Mouse (Mus musculus) limb, embryonic 15.5 days (tissue): Measurements from ENCODE around the gene Mtus2. TPM values are rescaled to one million over a fixed set of nuclear protein-coding genes. Genes with fewer than 3 reads are reported as not detected.

Experiments used
- ATAC-seq: fragments of 200-750 bp; cut with Nextera tagmentation; 2 replicates; pipeline ENCODE4 v1.8.0; 2017; ENCODE audit warnings: low read depth, moderate TSS enrichment; ENCODE audit not compliant: insufficient number of reproducible peaks, low FRiP score, low TSS enrichment
- H3K27ac ChIP-seq: fragments of 300-500 bp; sonication (generic); 2 replicates; pipeline ENCODE4 v1.5.1; 2015; ENCODE audit warnings: moderate library complexity, mild to moderate bottlenecking, inconsistent platforms
- H3K27me3 ChIP-seq: fragments of 300-500 bp; sonication (generic); 2 replicates; pipeline ENCODE4 v1.6.1; 2015; ENCODE audit warnings: inconsistent platforms
- H3K36me3 ChIP-seq: fragments of 300-500 bp; sonication (generic); 2 replicates; pipeline ENCODE4 v1.6.1; 2015; ENCODE audit warnings: inconsistent platforms
- H3K4me1 ChIP-seq: fragments of 300-500 bp; sonication (generic); 2 replicates; pipeline ENCODE4 v1.6.1; 2015; ENCODE audit warnings: inconsistent platforms
- H3K4me2 ChIP-seq: fragments of 300-500 bp; sonication (generic); 2 replicates; pipeline ENCODE4 v1.6.1; 2015; ENCODE audit warnings: mild to moderate bottlenecking, inconsistent platforms
- H3K4me3 ChIP-seq: fragments of 300-500 bp; sonication (generic); 2 replicates; pipeline ENCODE4 v1.5.1; 2015; ENCODE audit warnings: mild to moderate bottlenecking, inconsistent platforms
- H3K9ac ChIP-seq: fragments of 300-500 bp; sonication (generic); 2 replicates; pipeline ENCODE4 v1.6.1; 2015; ENCODE audit warnings: inconsistent platforms
- H3K9me3 ChIP-seq: fragments of 300-500 bp; sonication (generic); 2 replicates; pipeline ENCODE4 v1.6.1; 2016; ENCODE audit warnings: inconsistent platforms
- WGBS: fragments of 180-500 bp; shearing (Covaris S2); methylation state at CpG from one replicate; pipeline ENCODE4 v1.1.7; 2015; 5-methylcytosine and 5-hydroxymethylcytosine counted together
- polyA plus RNA-seq: library from polyadenylated mRNA; unstranded; fragments of >200 nt; fragmentation: Nextera tagmentation; extraction: Ambion mirVana; gene quantifications from 2 replicates; pipeline ENCODE4 v1.2.1, GENCODE M21; 2015

Gene Mtus2
- polyA plus RNA-seq = 3.8 and 6.0 TPM in 2 replicates

DNA sequence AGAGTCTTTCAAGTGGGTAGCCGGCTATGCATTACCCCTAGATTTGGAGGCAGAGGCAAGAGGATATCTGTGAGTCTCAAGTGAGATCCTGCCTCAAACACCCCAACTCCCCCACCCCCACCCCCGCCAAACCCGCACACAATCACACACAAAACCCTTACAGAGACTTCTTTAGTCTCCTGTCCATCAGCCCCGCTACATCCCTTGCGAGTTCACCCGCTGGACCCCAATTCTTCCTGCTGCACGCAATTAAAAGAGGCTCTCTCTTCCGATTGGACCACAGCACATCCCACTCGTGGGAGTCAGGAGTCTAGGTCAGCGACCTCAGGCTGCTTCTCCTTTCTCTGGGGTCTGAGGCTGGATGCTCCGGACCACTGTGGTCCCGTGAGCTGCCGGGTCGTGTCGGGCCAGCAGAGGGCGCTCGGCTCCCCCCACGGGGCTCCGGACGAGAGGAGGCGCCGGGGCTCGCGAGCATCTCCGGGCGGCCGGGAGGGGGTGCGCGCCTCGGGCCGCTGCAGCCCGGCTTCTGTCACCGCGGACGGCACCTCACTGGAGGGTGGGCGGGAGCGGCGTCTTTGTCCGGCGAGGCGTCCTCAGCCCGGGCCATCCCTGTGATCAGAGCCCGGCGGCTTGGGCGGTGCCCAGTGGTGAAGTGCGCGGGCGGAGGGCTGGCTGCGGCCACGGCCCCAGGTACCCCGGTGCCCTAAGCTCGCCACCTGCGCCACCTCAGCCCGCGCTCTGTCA lies at the start of gene Mtus2:
Gene Mtus2 (plus strand): TSS at position 500 of the 744 bp plus-strand sequence.
- Histone ChIP-seq H3K9me3 (no peaks in the 10 kb centered on the region), H3K4me2 (peak within 1 kb of the TSS; percentile 97), H3K36me3 (no peaks in the 10 kb centered on the region), H3K27me3 (peaks cover 41% of the 10 kb centered on the region), H3K4me3 (peak within 1 kb of the TSS; percentile 50), H3K27ac (no peak within 1 kb of the TSS), H3K9ac (0 out of 2 replicates have a peak within 1 kb of the TSS, but pooled peaks have one; percentile 17), H3K4me1 (peaks cover 16% of the 10 kb centered on the region)
- ATAC-seq = peak; percentile 74
- under 1% methylated on average over 45 of the region's 55 CpGs for WGBS

DNA sequence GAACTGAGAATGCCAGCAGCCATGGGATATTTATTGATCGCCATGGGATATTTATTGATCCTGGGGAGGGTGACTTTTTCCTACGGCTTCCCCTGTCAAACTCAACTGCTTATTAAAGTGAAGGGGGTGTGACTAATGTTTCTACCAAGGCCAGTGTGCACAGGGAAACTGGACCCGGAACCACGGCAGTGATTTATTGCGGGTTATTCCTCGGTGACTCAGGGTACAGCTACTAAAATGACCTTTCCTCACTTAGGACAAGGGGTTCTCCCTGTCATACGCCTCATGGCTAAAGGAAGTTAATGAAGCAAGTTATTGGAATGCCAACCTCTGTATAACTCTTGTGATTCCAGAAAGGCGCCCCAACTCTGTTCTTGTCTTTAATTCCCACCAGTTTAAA lies 49.3 kb upstream of the Mtus2 start:
- H3K27ac ChIP-seq = no peak overlapping the region
- H3K9me3 ChIP-seq = no peaks in the 10 kb centered on the region
- H3K4me3 ChIP-seq = no peak overlapping the region
- no peak overlapping the region for H3K9ac ChIP-seq
- ATAC-seq = no peak
- no peaks in the 10 kb centered on the region for H3K4me1 ChIP-seq
- no peaks in the 10 kb centered on the region for H3K27me3 ChIP-seq
- no peak overlapping the region for H3K4me2 ChIP-seq
- 78% methylated on average over 8 of the region's 8 CpGs for WGBS
- H3K36me3 ChIP-seq = no peaks in the 10 kb centered on the region

DNA sequence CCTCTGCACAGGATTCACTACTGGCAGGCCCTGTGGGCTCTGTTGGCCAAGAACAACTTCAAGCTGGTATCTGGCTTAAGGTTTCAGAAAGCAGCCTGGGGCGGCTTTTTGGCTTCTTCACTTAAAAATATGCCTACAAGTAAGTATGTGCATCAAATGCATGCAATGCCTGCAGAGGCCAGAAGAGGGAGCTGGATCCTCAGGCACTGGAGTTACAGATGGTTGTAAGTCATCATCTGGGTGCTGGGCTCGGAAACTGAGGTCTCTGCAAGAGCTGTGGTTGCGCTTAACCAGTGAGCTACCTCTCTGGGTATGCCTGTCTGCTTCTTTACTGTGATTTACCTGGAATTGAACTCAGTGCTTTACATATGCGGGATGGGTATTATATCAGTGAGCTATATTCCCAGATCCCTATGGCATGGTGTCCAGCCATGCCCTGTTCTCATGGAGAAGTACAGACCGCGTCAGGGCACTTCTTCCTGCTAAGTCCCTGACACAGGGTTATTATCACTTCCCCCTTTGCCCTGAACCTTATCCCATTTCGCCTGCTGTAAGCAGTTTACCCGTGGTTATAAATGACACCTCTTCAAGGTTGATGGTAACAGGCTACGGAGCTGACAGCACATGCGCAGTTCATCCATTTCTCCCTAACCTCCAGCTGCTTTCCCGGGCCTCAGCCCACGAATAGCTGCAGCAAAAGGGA lies 46.2 kb upstream of the Mtus2 start:
- Histone ChIP-seq H3K4me3 (no peak overlapping the region), H3K9ac (no peak overlapping the region), H3K36me3 (no peaks in the 10 kb centered on the region), H3K27me3 (no peaks in the 10 kb centered on the region), H3K9me3 (no peaks in the 10 kb centered on the region), H3K4me2 (no peak overlapping the region), H3K4me1 (peaks cover 9% of the 10 kb centered on the region; the same call in 1 of the 2 replicates), H3K27ac (no peak overlapping the region)
- no peak for ATAC-seq
- 74% methylated on average over 12 of the region's 12 CpGs for WGBS

DNA sequence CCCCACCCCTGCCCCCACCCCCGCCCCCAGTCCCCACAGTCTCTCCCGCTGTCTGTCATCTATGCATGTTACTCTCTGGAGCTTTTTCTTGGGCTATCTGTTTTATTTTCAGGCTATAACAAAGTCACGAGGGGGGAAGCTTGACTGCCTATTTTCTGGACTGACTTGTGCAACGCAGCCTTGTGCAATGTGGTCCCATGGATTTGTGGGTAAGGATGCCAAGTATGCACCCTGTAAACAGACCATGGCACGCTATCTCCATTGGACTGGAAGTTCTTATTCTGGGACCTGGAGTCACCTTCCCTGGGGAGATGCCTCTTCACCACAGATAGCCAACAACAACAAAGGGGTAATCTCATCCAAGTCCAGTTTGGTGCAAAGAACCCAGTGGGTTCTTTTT lies 45.4 kb upstream of the Mtus2 start:
- Histone ChIP-seq H3K27me3 (no peaks in the 10 kb centered on the region), H3K4me1 (peaks cover 9% of the 10 kb centered on the region; the same call in 1 of the 2 replicates), H3K9ac (no peak overlapping the region), H3K4me2 (no peak overlapping the region), H3K36me3 (no peaks in the 10 kb centered on the region), H3K27ac (no peak overlapping the region), H3K4me3 (no peak overlapping the region), H3K9me3 (no peaks in the 10 kb centered on the region)
- ATAC-seq = no peak
- WGBS = 72% methylated on average over 4 of the region's 5 CpGs

DNA sequence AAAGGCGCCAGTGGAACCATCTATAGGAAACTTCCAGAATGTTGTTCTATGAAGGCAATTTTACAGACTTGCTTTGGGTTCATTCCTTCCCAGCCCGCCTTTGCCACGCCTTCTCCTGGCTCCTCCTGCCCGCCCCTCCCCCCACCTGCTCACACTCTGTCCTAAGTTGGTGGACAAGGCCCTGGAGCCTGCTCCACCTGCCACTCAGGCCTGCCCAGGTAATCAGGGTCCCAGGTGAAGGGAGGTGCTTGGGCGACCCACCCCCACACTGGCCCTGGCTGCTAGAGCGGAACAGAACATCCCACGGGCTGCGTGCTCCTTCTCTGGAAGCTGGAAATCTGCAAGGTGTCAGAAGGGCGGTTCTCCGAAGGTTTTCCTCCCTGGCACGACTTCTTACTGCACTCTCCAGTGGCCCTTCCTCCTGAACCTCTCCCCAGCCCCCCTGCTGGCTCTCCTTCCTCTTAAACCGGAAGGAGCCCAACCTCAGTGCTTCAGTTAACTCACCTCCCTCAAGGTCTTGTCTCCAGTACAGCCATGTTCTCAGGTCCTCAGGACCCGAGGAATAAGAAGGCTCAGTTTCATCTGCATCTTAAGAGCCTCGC lies 43.8 kb upstream of the Mtus2 start:
- no peak overlapping the region for H3K9ac ChIP-seq
- H3K27me3 ChIP-seq = no peaks in the 10 kb centered on the region
- ATAC-seq = no peak
- no peak overlapping the region for H3K4me3 ChIP-seq
- no peaks in the 10 kb centered on the region for H3K36me3 ChIP-seq
- H3K27ac ChIP-seq = no peak overlapping the region
- peaks cover 9% of the 10 kb centered on the region; the same call in 1 of the 2 replicates for H3K4me1 ChIP-seq
- H3K9me3 ChIP-seq = no peaks in the 10 kb centered on the region
- 26% methylated on average over 14 of the region's 14 CpGs for WGBS
- H3K4me2 ChIP-seq = no peak overlapping the region; the same call in 1 of the 2 replicates

DNA sequence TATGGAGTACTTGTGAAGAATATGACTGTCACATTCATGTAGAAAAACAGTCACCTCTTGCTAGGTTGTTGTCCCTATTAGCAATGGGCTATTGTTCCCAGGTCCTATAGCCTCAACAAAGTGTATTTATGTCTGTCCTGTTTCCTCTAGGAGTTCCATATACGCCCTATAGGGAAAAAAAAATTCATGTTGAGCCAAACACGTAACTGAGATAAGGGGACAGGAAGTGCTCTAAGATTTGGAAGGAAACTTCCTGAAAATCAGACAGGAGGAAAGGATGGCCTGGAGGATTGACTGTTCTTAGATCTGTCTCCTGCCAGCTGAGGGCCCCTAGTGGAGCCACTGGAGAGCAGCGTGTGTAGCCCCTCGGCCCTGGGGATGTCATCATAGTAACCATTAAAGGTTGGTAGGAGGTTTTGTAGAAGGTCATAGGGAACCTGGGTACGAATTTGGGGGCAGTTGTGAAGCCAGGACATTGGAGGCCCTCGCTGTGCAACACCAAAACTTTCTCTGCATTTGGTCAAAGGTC lies 42.0 kb upstream of the Mtus2 start:
- peaks cover 9% of the 10 kb centered on the region; the same call in 1 of the 2 replicates for H3K4me1 ChIP-seq
- no peak overlapping the region for H3K4me3 ChIP-seq
- H3K27me3 ChIP-seq = no peaks in the 10 kb centered on the region
- ATAC-seq = no peak
- WGBS = 60% methylated on average over 6 of the region's 6 CpGs
- no peaks in the 10 kb centered on the region for H3K9me3 ChIP-seq
- no peak overlapping the region for H3K27ac ChIP-seq
- H3K36me3 ChIP-seq = no peaks in the 10 kb centered on the region
- no peak overlapping the region for H3K9ac ChIP-seq
- H3K4me2 ChIP-seq = no peak overlapping the region

DNA sequence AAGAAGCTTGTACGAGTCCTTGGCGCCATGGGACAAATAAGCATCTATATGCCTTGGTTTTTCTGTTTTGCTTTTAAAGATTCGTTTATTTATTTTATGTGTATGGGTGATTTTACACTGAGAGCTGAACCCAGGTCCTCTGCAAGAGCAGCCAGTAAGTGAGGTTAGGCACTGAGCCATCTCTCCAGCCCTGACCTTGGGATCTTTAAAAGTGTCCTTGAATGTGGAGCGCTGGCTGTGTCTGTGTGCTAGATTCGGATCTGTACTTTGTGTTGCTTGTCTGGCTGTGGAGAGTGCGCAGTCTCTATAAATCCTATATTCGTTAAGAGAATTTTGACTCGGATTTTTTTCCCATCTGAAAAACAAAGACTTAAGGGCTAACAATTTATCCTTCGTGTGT lies 40.9 kb upstream of the Mtus2 start:
- no peaks in the 10 kb centered on the region for H3K9me3 ChIP-seq
- H3K36me3 ChIP-seq = no peaks in the 10 kb centered on the region
- peaks cover 9% of the 10 kb centered on the region; the same call in 1 of the 2 replicates for H3K4me1 ChIP-seq
- 86% methylated on average over 9 of the region's 9 CpGs for WGBS
- H3K9ac ChIP-seq = no peak overlapping the region
- H3K27me3 ChIP-seq = no peaks in the 10 kb centered on the region
- H3K27ac ChIP-seq = no peak overlapping the region
- H3K4me2 ChIP-seq = no peak overlapping the region
- ATAC-seq = no peak
- no peak overlapping the region for H3K4me3 ChIP-seq

DNA sequence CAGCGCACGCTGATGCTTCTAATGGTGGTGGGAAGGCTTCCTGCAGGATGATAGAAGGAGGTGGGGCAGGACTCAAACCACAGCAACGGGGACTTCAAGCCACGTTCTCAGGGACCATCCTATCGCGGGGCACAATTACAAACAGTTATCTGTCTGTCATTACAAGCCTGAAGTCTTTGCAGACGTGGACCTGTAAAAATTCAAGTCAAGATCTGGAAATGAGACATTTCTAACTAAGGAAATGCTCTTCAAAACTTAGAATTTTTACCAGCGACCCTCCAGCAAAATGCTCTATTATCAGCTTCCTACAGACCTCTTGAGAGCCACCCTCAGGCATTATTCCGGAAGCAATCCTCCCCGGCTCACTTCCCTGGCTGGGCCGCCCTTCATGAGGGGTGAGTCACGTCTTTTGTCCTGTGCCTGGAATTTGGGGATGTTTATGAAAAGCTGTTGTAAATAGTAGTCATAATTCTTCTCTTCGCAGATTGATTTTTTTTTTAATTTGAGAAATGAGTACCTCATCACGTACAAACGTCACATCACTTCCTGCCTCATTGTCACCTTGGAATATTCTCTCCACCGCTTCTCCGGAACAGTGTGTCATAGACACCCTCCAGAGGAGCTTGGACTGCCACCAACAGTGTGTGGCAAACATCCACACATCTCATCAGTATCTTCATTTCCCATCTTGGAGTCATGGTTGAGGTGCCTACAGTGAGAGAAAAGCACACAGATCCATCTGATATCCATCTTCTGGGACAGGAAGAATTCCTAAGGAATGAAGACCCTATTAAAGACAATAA lies 38.9 kb upstream of the Mtus2 start:
- Histone ChIP-seq H3K9ac (no peak overlapping the region), H3K36me3 (no peaks in the 10 kb centered on the region), H3K4me3 (no peak overlapping the region), H3K9me3 (no peaks in the 10 kb centered on the region), H3K4me1 (peaks cover 6% of the 10 kb centered on the region; the same call in 1 of the 2 replicates), H3K27me3 (no peaks in the 10 kb centered on the region), H3K27ac (no peak overlapping the region), H3K4me2 (no peak overlapping the region)
- ATAC-seq = no peak
- 68% methylated on average over 17 of the region's 17 CpGs for WGBS

DNA sequence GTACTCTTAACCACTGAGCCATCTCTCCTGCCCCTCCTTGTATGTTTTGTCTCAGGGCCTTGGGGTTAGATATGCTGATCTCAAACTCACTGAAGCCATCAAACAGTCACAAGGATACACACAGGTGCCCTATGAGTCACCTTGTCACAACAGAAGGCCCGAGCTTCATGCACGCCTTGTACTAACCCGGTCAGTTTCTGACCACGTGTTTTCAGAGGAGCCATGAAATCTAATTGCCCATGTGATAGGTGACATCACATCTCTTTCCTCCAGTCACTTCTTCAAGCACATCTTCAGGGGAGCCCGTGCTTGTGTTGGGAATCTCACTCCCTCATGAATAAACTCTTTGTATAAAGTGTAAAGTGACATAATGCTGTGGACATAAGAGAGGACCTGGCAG lies 32.5 kb upstream of the Mtus2 start:
- no peak overlapping the region for H3K4me3 ChIP-seq
- no peak overlapping the region for H3K27ac ChIP-seq
- no peaks in the 10 kb centered on the region for H3K4me1 ChIP-seq
- H3K36me3 ChIP-seq = no peaks in the 10 kb centered on the region
- H3K27me3 ChIP-seq = no peaks in the 10 kb centered on the region
- H3K9me3 ChIP-seq = no peaks in the 10 kb centered on the region
- H3K9ac ChIP-seq = no peak overlapping the region
- no peak overlapping the region for H3K4me2 ChIP-seq
- ATAC-seq = no peak
- 81% methylated on average over 5 of the region's 5 CpGs for WGBS

DNA sequence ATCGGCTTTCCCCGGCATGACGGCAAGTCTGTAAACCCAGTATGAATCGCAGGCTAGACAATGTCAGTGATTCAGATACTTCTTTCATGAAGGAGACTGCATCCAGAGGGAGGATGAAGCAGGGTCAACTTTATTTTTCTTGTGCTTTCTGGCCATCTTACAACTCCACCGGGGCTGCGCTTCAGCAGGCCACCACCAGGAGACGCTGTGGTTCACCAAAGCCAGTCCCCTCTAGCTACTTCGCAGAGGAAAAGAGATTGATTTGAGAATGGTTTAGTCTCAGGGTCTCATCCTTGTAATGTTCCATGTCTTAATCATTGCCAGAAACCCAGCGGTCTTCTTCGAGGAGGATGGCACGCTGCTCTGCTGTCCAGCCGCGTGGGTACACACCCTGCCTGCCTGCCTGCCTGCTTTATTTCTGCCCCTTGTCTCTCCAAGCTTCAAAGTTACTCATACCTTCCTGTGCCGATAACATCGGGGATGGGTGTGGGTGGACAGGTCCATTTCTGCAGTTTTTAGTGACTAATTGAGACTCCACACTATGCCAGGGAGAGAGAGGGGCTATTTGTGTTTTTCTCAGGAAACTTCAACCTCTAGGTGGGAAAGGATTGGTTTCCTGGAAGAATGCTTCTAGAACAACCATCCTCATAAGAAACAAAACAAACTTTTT lies 31.1 kb upstream of the Mtus2 start:
- H3K4me3 ChIP-seq = no peak overlapping the region
- H3K9me3 ChIP-seq = no peaks in the 10 kb centered on the region
- H3K4me2 ChIP-seq = no peak overlapping the region
- H3K27me3 ChIP-seq = no peaks in the 10 kb centered on the region
- no peak overlapping the region for H3K9ac ChIP-seq
- no peaks in the 10 kb centered on the region for H3K4me1 ChIP-seq
- no peak for ATAC-seq
- H3K36me3 ChIP-seq = no peaks in the 10 kb centered on the region
- H3K27ac ChIP-seq = no peak overlapping the region
- 66% methylated on average over 15 of the region's 15 CpGs for WGBS
